Mouse (Mus musculus): ENCODE data around the gene Krtap1-4. TPM values are rescaled to one million over a fixed set of nuclear protein-coding genes. Genes with fewer than 3 reads are reported as not detected.

Krtap1-4 gene
- polyA plus RNA-seq, 1 experiment from 2014 or later: not detected

DNA sequence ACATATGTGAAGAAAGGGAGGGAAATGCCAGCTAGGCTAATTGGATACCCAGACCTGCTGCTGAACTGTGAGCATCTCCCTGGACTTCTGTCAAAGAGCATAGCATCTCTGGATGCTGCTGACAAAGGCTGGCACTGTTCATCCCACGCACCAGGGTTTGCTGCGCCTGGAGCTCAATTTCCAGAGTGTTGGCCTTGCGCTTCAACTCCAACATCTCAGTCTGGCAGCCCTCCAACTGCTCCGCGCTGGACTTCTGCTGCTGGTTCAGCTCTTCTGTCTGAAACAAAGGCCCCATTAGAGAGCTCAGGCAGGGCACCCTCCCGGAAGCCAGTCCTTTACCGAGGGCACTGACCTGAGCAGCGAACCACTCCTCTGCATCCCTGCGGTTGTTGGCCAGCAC is 43.7 kb downstream of the Krtap1-4 start:
- no peak for ATAC-seq (ENCODE audit: insufficient number of reproducible peaks, insufficient read depth, low FRiP score, low TSS enrichment, low read depth)

More for the DNA sequence above, 43.7 kb downstream of the Krtap1-4 start:
- WGBS: 44% methylated on average over 9 of the region's 9 CpGs
- Histone ChIP-seq H3K36me3 (no peaks in the 10 kb centered on the region), H3K4me1 (peaks cover 8% of the 10 kb centered on the region; the same call in 1 of the 2 replicates), H3K9ac (no peak overlapping the region), H3K27ac (no peak overlapping the region), H3K9me3 (no peaks in the 10 kb centered on the region), H3K4me2 (no peak overlapping the region), H3K4me3 (no peak overlapping the region), H3K27me3 (no peaks in the 10 kb centered on the region)

Other genes with a start within 250 kb of the Krtap1-4 start
- 0.14 TPM in 1 of 2 replicates, not detected in the other for gene Krt26, start 245.7 kb downstream of the Krtap1-4 start, polyA plus RNA-seq (2015; fragmentation: Nextera tagmentation; extraction: Ambion mirVana)
- gene Krt27, start 232.6 kb downstream of the Krtap1-4 start, polyA plus RNA-seq (2015; fragmentation: Nextera tagmentation; extraction: Ambion mirVana): 0.33 and 0.39 TPM in 2 replicates
- 1.1 and 1.4 TPM in 2 replicates for gene Krt28, start 208.8 kb downstream of the Krtap1-4 start, polyA plus RNA-seq (2015; fragmentation: Nextera tagmentation; extraction: Ambion mirVana)
- 46.0 and 60.4 TPM in 2 replicates for gene Krt10, start 194.3 kb downstream of the Krtap1-4 start, polyA plus RNA-seq (2015; fragmentation: Nextera tagmentation; extraction: Ambion mirVana)
- gene Krt12, start 161.4 kb downstream of the Krtap1-4 start, polyA plus RNA-seq (2015; fragmentation: Nextera tagmentation; extraction: Ambion mirVana): not detected in 2 replicates
- 0.24 and 3.2 TPM in 2 replicates for gene Krt20, start 145.5 kb downstream of the Krtap1-4 start, polyA plus RNA-seq (2015; fragmentation: Nextera tagmentation; extraction: Ambion mirVana)
- gene Krt23, start 90.5 kb downstream of the Krtap1-4 start, polyA plus RNA-seq (2015; fragmentation: Nextera tagmentation; extraction: Ambion mirVana): 5.1 and 9.0 TPM in 2 replicates
- not detected in 2 replicates for gene Krt39, start 62.3 kb downstream of the Krtap1-4 start, polyA plus RNA-seq (2015; fragmentation: Nextera tagmentation; extraction: Ambion mirVana)
- gene Krt40, start 40.5 kb downstream of the Krtap1-4 start, polyA plus RNA-seq (2015; fragmentation: Nextera tagmentation; extraction: Ambion mirVana): not detected in 2 replicates
- not detected in 2 replicates for gene Krtap3-3, start 32.8 kb downstream of the Krtap1-4 start, polyA plus RNA-seq (2015; fragmentation: Nextera tagmentation; extraction: Ambion mirVana)
- gene Krtap3-2, start 26.8 kb downstream of the Krtap1-4 start, polyA plus RNA-seq (2015; fragmentation: Nextera tagmentation; extraction: Ambion mirVana): not detected in 2 replicates
- not detected in 2 replicates for gene Gm11939, start 24.2 kb downstream of the Krtap1-4 start, polyA plus RNA-seq (2015; fragmentation: Nextera tagmentation; extraction: Ambion mirVana)
- not detected in 2 replicates for gene Krtap3-1, start 17.0 kb downstream of the Krtap1-4 start, polyA plus RNA-seq (2015; fragmentation: Nextera tagmentation; extraction: Ambion mirVana)
- not detected in 2 replicates for gene Krtap1-5, start 2.6 kb downstream of the Krtap1-4 start, polyA plus RNA-seq (2015; fragmentation: Nextera tagmentation; extraction: Ambion mirVana)
- not detected in 2 replicates for gene Krtap1-3, start 7.7 kb upstream of the Krtap1-4 start, polyA plus RNA-seq (2015; fragmentation: Nextera tagmentation; extraction: Ambion mirVana)
- not detected in 2 replicates for gene Krtap9-3, start 14.5 kb upstream of the Krtap1-4 start, polyA plus RNA-seq (2015; fragmentation: Nextera tagmentation; extraction: Ambion mirVana)
- gene Gm11938, start 19.7 kb upstream of the Krtap1-4 start, polyA plus RNA-seq (2015; fragmentation: Nextera tagmentation; extraction: Ambion mirVana): not detected in 2 replicates
- not detected in 2 replicates for gene Gm11937, start 26.5 kb upstream of the Krtap1-4 start, polyA plus RNA-seq (2015; fragmentation: Nextera tagmentation; extraction: Ambion mirVana)
- gene Krtap2-4, start 31.2 kb upstream of the Krtap1-4 start, polyA plus RNA-seq (2015; fragmentation: Nextera tagmentation; extraction: Ambion mirVana): not detected in 2 replicates
- not detected in 2 replicates for gene Gm11562, start 36.8 kb upstream of the Krtap1-4 start, polyA plus RNA-seq (2015; fragmentation: Nextera tagmentation; extraction: Ambion mirVana)
- not detected in 2 replicates for gene Krtap4-1, start 44.6 kb upstream of the Krtap1-4 start, polyA plus RNA-seq (2015; fragmentation: Nextera tagmentation; extraction: Ambion mirVana)
- not detected in 2 replicates for gene Krtap4-2, start 51.4 kb upstream of the Krtap1-4 start, polyA plus RNA-seq (2015; fragmentation: Nextera tagmentation; extraction: Ambion mirVana)
- gene Krtap4-7, start 60.4 kb upstream of the Krtap1-4 start, polyA plus RNA-seq (2015; fragmentation: Nextera tagmentation; extraction: Ambion mirVana): not detected in 2 replicates
- not detected in 2 replicates for gene Gm11555, start 66.6 kb upstream of the Krtap1-4 start, polyA plus RNA-seq (2015; fragmentation: Nextera tagmentation; extraction: Ambion mirVana)
- not detected in 2 replicates for gene Gm11563, start 75.3 kb upstream of the Krtap1-4 start, polyA plus RNA-seq (2015; fragmentation: Nextera tagmentation; extraction: Ambion mirVana)
- gene Krtap4-6, start 82.3 kb upstream of the Krtap1-4 start, polyA plus RNA-seq (2015; fragmentation: Nextera tagmentation; extraction: Ambion mirVana): not detected in 2 replicates
- gene Gm14190, start 107.1 kb upstream of the Krtap1-4 start, polyA plus RNA-seq (2015; fragmentation: Nextera tagmentation; extraction: Ambion mirVana): not detected in 2 replicates
- not detected in 2 replicates for gene Gm14180, start 150.6 kb upstream of the Krtap1-4 start, polyA plus RNA-seq (2015; fragmentation: Nextera tagmentation; extraction: Ambion mirVana)
- not detected in 2 replicates for gene Gm11595, start 189.3 kb upstream of the Krtap1-4 start, polyA plus RNA-seq (2015; fragmentation: Nextera tagmentation; extraction: Ambion mirVana)
- gene Krtap4-8, start 197.1 kb upstream of the Krtap1-4 start, polyA plus RNA-seq (2015; fragmentation: Nextera tagmentation; extraction: Ambion mirVana): not detected in 2 replicates
- not detected in 2 replicates for gene Krtap4-9, start 201.5 kb upstream of the Krtap1-4 start, polyA plus RNA-seq (2015; fragmentation: Nextera tagmentation; extraction: Ambion mirVana)
- gene Gm11596, start 209.8 kb upstream of the Krtap1-4 start, polyA plus RNA-seq (2015; fragmentation: Nextera tagmentation; extraction: Ambion mirVana): not detected in 2 replicates
- gene Gm11569, start 215.3 kb upstream of the Krtap1-4 start, polyA plus RNA-seq (2015; fragmentation: Nextera tagmentation; extraction: Ambion mirVana): not detected in 2 replicates
- not detected in 2 replicates for gene Gm11554, start 220.8 kb upstream of the Krtap1-4 start, polyA plus RNA-seq (2015; fragmentation: Nextera tagmentation; extraction: Ambion mirVana)
- not detected in 2 replicates for gene Krtap4-13, start 226.2 kb upstream of the Krtap1-4 start, polyA plus RNA-seq (2015; fragmentation: Nextera tagmentation; extraction: Ambion mirVana)
- not detected in 2 replicates for gene Gm11564, start 232.0 kb upstream of the Krtap1-4 start, polyA plus RNA-seq (2015; fragmentation: Nextera tagmentation; extraction: Ambion mirVana)